Mouse (Mus musculus): ENCODE data around the gene Tmem116. TPM values are rescaled to one million over a fixed set of nuclear protein-coding genes. Genes with fewer than 3 reads are reported as not detected.

Tmem116 gene
- 1.5 and 2.1 TPM in 2 replicates for total RNA-seq (2021)
- long read RNA-seq, experiment 1, partial matches to known transcripts, result 1 of 5 reads
- long read RNA-seq, experiment 1, other reads (novel, unspliced or antisense), result 4 of 5 reads
- long read RNA-seq, experiment 2, partial matches to known transcripts, result 0 of 1 reads
- long read RNA-seq, experiment 2, other reads (novel, unspliced or antisense), result 1 of 1 reads

GRCm38 (mm10) chr5:121451644-121452025 is at the start of gene Tmem116:
Gene Tmem116 (plus strand): TSS chr5:121451893.
- DNase-seq, result peak; percentile 59

- peak; percentile 57 for DNase-seq
These were observed 43.8 kb upstream of the Tmem116 start for GRCm38 (mm10) chr5:121407856-121408255.

GRCm38 (mm10) chr5:121410975-121411374 is 40.7 kb upstream of the Tmem116 start:
- DNase-seq, result no peak

GRCm38 (mm10) chr5:121420721-121421120 is 31.0 kb upstream of the Tmem116 start:
- DNase-seq, result no peak

- no peak for DNase-seq
These were observed 28.9 kb upstream of the Tmem116 start for GRCm38 (mm10) chr5:121422787-121423186.

- DNase-seq, result no peak
These were observed 28.4 kb upstream of the Tmem116 start for GRCm38 (mm10) chr5:121423297-121423696.

- DNase-seq, result no peak
These were observed 22.7 kb upstream of the Tmem116 start for GRCm38 (mm10) chr5:121428954-121429353.

GRCm38 (mm10) chr5:121438131-121438530 is 13.6 kb upstream of the Tmem116 start:
- DNase-seq, result peak; percentile 65

GRCm38 (mm10) chr5:121438756-121439155 is 12.9 kb upstream of the Tmem116 start:
- DNase-seq, result no peak

GRCm38 (mm10) chr5:121443548-121443947 is 8.1 kb upstream of the Tmem116 start:
- DNase-seq, result peak; percentile 70

- DNase-seq, result no peak
These were observed 6.8 kb upstream of the Tmem116 start for GRCm38 (mm10) chr5:121444870-121445269.

- DNase-seq, result peak; percentile 49
These were observed 3.2 kb upstream of the Tmem116 start for GRCm38 (mm10) chr5:121448450-121448849.

GRCm38 (mm10) chr5:121449976-121450375 is 1.7 kb upstream of the Tmem116 start:
- peak; percentile 79 for DNase-seq

- no peak for DNase-seq
These were observed 1.2 kb upstream of the Tmem116 start for GRCm38 (mm10) chr5:121450476-121450875.

GRCm38 (mm10) chr5:121451203-121451602 is 490 bp upstream of the Tmem116 start:
- no peak for DNase-seq

GRCm38 (mm10) chr5:121452026-121452869 is 555 bp downstream of the Tmem116 start, which contains the start of gene Erp29:
Gene Erp29 (minus strand): TSS chr5:121452506.
- peak; percentile 100 for DNase-seq

- peak; percentile 67 for DNase-seq
These were observed 1.2 kb downstream of the Tmem116 start for GRCm38 (mm10) chr5:121452906-121453305.

- no peak for DNase-seq
These were observed 2.2 kb downstream of the Tmem116 start for GRCm38 (mm10) chr5:121453743-121454502.

GRCm38 (mm10) chr5:121454503-121454782 is 2.8 kb downstream of the Tmem116 start:
- DNase-seq, result peak; percentile 45

- DNase-seq, result no peak
These were observed 4.0 kb downstream of the Tmem116 start for GRCm38 (mm10) chr5:121455510-121456265.

GRCm38 (mm10) chr5:121461339-121462170 is 9.9 kb downstream of the Tmem116 start:
- no peak for DNase-seq
